Mouse (Mus musculus): ENCODE data around the gene Gm20547. TPM values are rescaled to one million over a fixed set of nuclear protein-coding genes. Genes with fewer than 3 reads are reported as not detected.
A peak's percentile ranks its signal among the peaks of the same experiment; 100 is the strongest.

The Gm20547 gene
- total and polyA plus RNA-seq, 3 experiments = 0.03 TPM; not detected in 2

DNA sequence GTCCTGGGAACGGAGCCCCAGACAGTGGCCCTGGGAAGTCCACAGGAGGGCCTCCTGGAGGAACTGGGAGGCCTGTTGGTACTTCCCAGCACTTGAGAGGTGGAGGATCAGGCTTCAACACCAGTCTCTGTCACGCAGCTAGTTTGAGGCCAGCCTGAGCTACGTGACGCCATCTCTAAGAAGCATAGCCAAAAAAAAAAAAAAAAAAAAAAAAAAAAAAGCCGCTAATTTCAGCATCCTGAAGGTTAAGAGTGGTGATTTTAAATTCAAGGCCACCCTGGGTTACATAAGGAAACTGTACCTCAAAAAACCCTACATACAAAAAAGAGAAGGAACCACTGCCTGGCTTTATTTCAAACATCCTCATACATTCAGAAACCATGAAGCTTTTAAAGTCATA, 42.4 kb upstream of the Gm20547 start:
- peaks cover 2 to 4% of the 10 kb centered on the region in 2 experiments; a peak in 1 of 4 replicates for H3K4me1 ChIP-seq (ENCODE audit: control insufficient read depth in 1 of 2, insufficient read depth in 2 of 2, low read length in 2 of 2)
- H3K36me3 ChIP-seq (ENCODE audit: control insufficient read depth in 1 of 2, insufficient read depth in 2 of 2, low read length in 2 of 2) = no peaks in the 10 kb centered on the region; a peak in 1 of 4 replicates
- no peaks in the 10 kb centered on the region for H3K27me3 ChIP-seq (ENCODE audit: control insufficient read depth in 1 of 2, insufficient read depth in 2 of 2, low read length in 2 of 2)
- no peak for DNase-seq (ENCODE audit: low read depth, low spot score)
- no peaks in the 10 kb centered on the region for H3K9me3 ChIP-seq (replicated peaks; ENCODE audit: insufficient read depth, low read length)
- no peak overlapping the region for H3K4me3 ChIP-seq (ENCODE audit: control insufficient read depth in 1 of 2, insufficient read depth in 1 of 2, low read depth in 2 of 2, low read length in 2 of 2)
- no peaks in the 10 kb centered on the region for H3K79me2 ChIP-seq (ENCODE audit: control insufficient read depth, insufficient read depth, low read length, poor library complexity)
- TF ChIP-seq ZNF384 (IDR thresholded peaks at IDR 0.05; ENCODE audit: low read depth, low read length) (peak; percentile 27; the same call in 1 of the 2 replicates), JUND (IDR thresholded peaks at IDR 0.05; ENCODE audit: low read depth, low read length) (no peak)
- H3K27ac ChIP-seq (ENCODE audit: control insufficient read depth, low read depth, low read length) = no peak overlapping the region
- no peak overlapping the region for H3K9ac ChIP-seq (ENCODE audit: control insufficient read depth, low read depth, low read length, poor library complexity, severe bottlenecking)

GRCm38 (mm10) chr17:34922939-34923338, 41.1 kb upstream of the Gm20547 start:
- TF ChIP-seq EP300 (IDR thresholded peaks at IDR 0.05; ENCODE audit: low read depth in 1 of 2, low read length in 2 of 2) (no peak), HCFC1 (IDR thresholded peaks at IDR 0.05; ENCODE audit: low read depth, low read length) (no peak), SMC3 (IDR thresholded peaks at IDR 0.05; ENCODE audit: low read depth, low read length) (peak; percentile 70), CHD1 (IDR thresholded peaks at IDR 0.05; ENCODE audit: low read depth, low read length) (no peak), KAT2A (conservative IDR thresholded peaks at IDR 0.05; ENCODE audit: low read depth, low read length) (no peak), GABPA (IDR thresholded peaks at IDR 0.05; ENCODE audit: low read depth, low read length) (no peak), UBTF (IDR thresholded peaks at IDR 0.05; ENCODE audit: borderline replicate concordance, insufficient read depth, low read depth, low read length) (no peak), ETS1 (IDR thresholded peaks at IDR 0.05; ENCODE audit: low read depth, low read length) (no peak), CTCF (IDR thresholded peaks at IDR 0.05 in 2 of 3, conservative IDR thresholded peaks at IDR 0.05 in 1 of 3; ENCODE audit: control insufficient read depth in 1 of 3, insufficient read depth in 1 of 3, low read depth in 2 of 3, low read length in 3 of 3, poor library complexity in 1 of 3, severe bottlenecking in 1 of 3) (peak; percentile 38 to 64 (median 54); a peak in 5 of 6 replicates), TAL1 (IDR thresholded peaks at IDR 0.05; ENCODE audit: low read length) (no peak), USF2 (IDR thresholded peaks at IDR 0.05; ENCODE audit: borderline replicate concordance in 1 of 2, insufficient read depth in 1 of 2, low read depth in 1 of 2, low read length in 2 of 2) (no peak), ZMIZ1 (IDR thresholded peaks at IDR 0.05; ENCODE audit: low read depth, low read length) (no peak), MAZ (IDR thresholded peaks at IDR 0.05; ENCODE audit: low read depth, low read length) (no peak), TBP (IDR thresholded peaks at IDR 0.05; ENCODE audit: low read depth, low read length) (no peak), GATA1 (IDR thresholded peaks at IDR 0.05; ENCODE audit: low read depth, low read length) (no peak), ZNF384 (IDR thresholded peaks at IDR 0.05; ENCODE audit: low read depth, low read length) (no peak), MXI1 (IDR thresholded peaks at IDR 0.05; ENCODE audit: low read depth, low read length) (no peak), MYB (IDR thresholded peaks at IDR 0.05; ENCODE audit: low read depth, low read length) (no peak), RAD21 (IDR thresholded peaks at IDR 0.05; ENCODE audit: low read depth, low read length) (peak; percentile 34), MAFK (IDR thresholded peaks at IDR 0.05; ENCODE audit: borderline replicate concordance, low read depth, low read length) (no peak), ZKSCAN1 (IDR thresholded peaks at IDR 0.05; ENCODE audit: low read depth, low read length) (no peak), BHLHE40 (IDR thresholded peaks at IDR 0.05; ENCODE audit: borderline replicate concordance, low read depth, low read length) (no peak), MYC (IDR thresholded peaks at IDR 0.05; ENCODE audit: low read depth, low read length) (no peak)
- H3K27ac ChIP-seq (ENCODE audit: control insufficient read depth, low read depth, low read length) = no peak overlapping the region
- H3K9me3 ChIP-seq (replicated peaks; ENCODE audit: insufficient read depth, low read length) = no peaks in the 10 kb centered on the region
- no peak overlapping the region for H3K9ac ChIP-seq (ENCODE audit: control insufficient read depth, low read depth, low read length, poor library complexity, severe bottlenecking)
- no peak overlapping the region for H3K4me3 ChIP-seq (ENCODE audit: control insufficient read depth in 1 of 2, insufficient read depth in 1 of 2, low read depth in 2 of 2, low read length in 2 of 2)
- no peaks in the 10 kb centered on the region for H3K79me2 ChIP-seq (ENCODE audit: control insufficient read depth, insufficient read depth, low read length, poor library complexity)
- H3K4me1 ChIP-seq (ENCODE audit: control insufficient read depth in 1 of 2, insufficient read depth in 2 of 2, low read length in 2 of 2) = peaks cover 2 to 10% of the 10 kb centered on the region in 2 experiments; a peak in 2 of 4 replicates
- peak; percentile 49 for DNase-seq (ENCODE audit: low read depth, low spot score)
- H3K36me3 ChIP-seq (ENCODE audit: control insufficient read depth in 1 of 2, insufficient read depth in 2 of 2, low read length in 2 of 2) = no peaks in the 10 kb centered on the region; a peak in 1 of 4 replicates
- H3K27me3 ChIP-seq (ENCODE audit: control insufficient read depth in 1 of 2, insufficient read depth in 2 of 2, low read length in 2 of 2) = no peaks in the 10 kb centered on the region

Data from MEL (cell line).